Mouse (Mus musculus): Measurements from ENCODE around the gene Pgr15l.

Pgr15l gene

GRCm38 (mm10) chrX:97072369-97072768, at the start of gene Pgr15l:
Pgr15l (plus strand) TSS chrX:97072596.
- no peak for DNase-seq (ENCODE audit: low read depth, low spot score)

- DNase-seq (ENCODE audit: low read depth, low spot score): no peak
Observed at GRCm38 (mm10) chrX:97027540-97027939, 44.9 kb upstream of the Pgr15l start.

- no peak for DNase-seq (ENCODE audit: low read depth, low spot score)
Observed at GRCm38 (mm10) chrX:97069816-97070215, 2.6 kb upstream of the Pgr15l start.
